In genomic region chr3:129824146-129824545, GRCm38 (mm10) we compare ENCODE assay signal across 36 mouse cellular contexts. TPM values are rescaled to one million over a fixed set of nuclear protein-coding genes. Genes with fewer than 3 reads are reported as not detected.
DNase-seq lines count a peak whose midpoint lies in the region; ATAC-seq and TF ChIP-seq lines count a peak whose summit lies in the region.
"Had no signal": no experiment of that assay in that cellular context is flagged by ENCODE, and none has a peak within 500 bp of the region (broad histone marks: within the 10 kb centered on the region; RNA-seq: fewer than 3 reads in every experiment).

No protein-coding gene starts in this region.

- no peaks in the 10 kb centered on the region for H3K9me3 ChIP-seq in kidney, embryonic 16.5 days (ENCODE audit: low read length)
- H3K9me3 ChIP-seq: embryonic facial prominence, embryonic 12.5 days; forebrain, embryonic 10.5 days; forebrain, embryonic 15.5 days; heart, embryonic 13.5 days; liver, embryonic 13.5 days; midbrain, embryonic 13.5 days; neural tube, embryonic 13.5 days had no signal

- 64% methylated on average over 4 of the region's 4 CpGs for WGBS in kidney, adult 2 months
- WGBS in kidney, embryonic 16.5 days: 94% methylated on average over 4 of the region's 4 CpGs

- H3K27me3 ChIP-seq in kidney, adult 2 months (replicated peaks; ENCODE audit: control insufficient read depth, insufficient read depth, low read length): no peaks in the 10 kb centered on the region
- H3K27me3 ChIP-seq in kidney, embryonic 16.5 days (ENCODE audit: insufficient read depth, low read length): no peaks in the 10 kb centered on the region
- H3K27me3 ChIP-seq: embryonic facial prominence, embryonic 12.5 days; forebrain, embryonic 15.5 days; heart, embryonic 13.5 days; liver, embryonic 13.5 days; midbrain, embryonic 13.5 days; neural tube, embryonic 13.5 days had no signal

- peak; percentile 56 for DNase-seq in adrenal gland, postnatal 14 days
- no peak for DNase-seq in adrenal gland, adult 18-20 months (ENCODE audit: low spot score in 2 of 2)
- DNase-seq in gastrocnemius, postnatal 14 days: peak; percentile 23
- DNase-seq in gastrocnemius, postnatal 25 days: no peak
- peak; percentile 60 for DNase-seq in kidney, adult 2 months
- DNase-seq in fat pad, adult 2 months (ENCODE audit: extremely low read depth, low read depth, low spot score): peak; percentile 49
- no peak for DNase-seq in thymus, postnatal 36 days
- DNase-seq: embryo, embryonic 11 days; kidney, postnatal 25 days; liver, embryonic 13.5 days; lung, adult 2 months; lung, postnatal 10 days; right cerebral cortex, postnatal 4 days; thymus, adult 18-20 months; thymus, postnatal 25 days had no signal

- no peak for ATAC-seq in kidney, embryonic 16.5 days (ENCODE audit: low FRiP score, low TSS enrichment)
- ATAC-seq: forebrain, embryonic 15.5 days; hindbrain, embryonic 16.5 days had no signal

- no peak overlapping the region for H3K4me2 ChIP-seq in kidney, embryonic 16.5 days (replicated peaks; ENCODE audit: low read depth, low read length)
- H3K4me2 ChIP-seq: embryonic facial prominence, embryonic 12.5 days; forebrain, embryonic 15.5 days; heart, embryonic 13.5 days; liver, embryonic 13.5 days; midbrain, embryonic 13.5 days; neural tube, embryonic 13.5 days had no signal

- H3K9ac ChIP-seq in kidney, embryonic 16.5 days (replicated peaks; ENCODE audit: low read length): no peak overlapping the region
- H3K9ac ChIP-seq: embryonic facial prominence, embryonic 12.5 days; forebrain, embryonic 15.5 days; heart, embryonic 13.5 days; liver, embryonic 13.5 days; midbrain, embryonic 13.5 days; neural tube, embryonic 13.5 days had no signal

- intact Hi-C loops in gastrocnemius, postnatal 14 days (cut with DNase I; ENCODE audit: low total_unique reads): no loop called here

- H3K4me3 ChIP-seq in kidney, adult 2 months (ENCODE audit: insufficient read depth, low read depth, low read length): no peak overlapping the region
- no peak overlapping the region for H3K4me3 ChIP-seq in kidney, embryonic 16.5 days (ENCODE audit: low read length)
- H3K4me3 ChIP-seq: embryonic facial prominence, embryonic 12.5 days; forebrain, embryonic 10.5 days; forebrain, embryonic 15.5 days; heart, embryonic 13.5 days; left cerebral cortex, adult 2 months; liver, embryonic 13.5 days; midbrain, embryonic 13.5 days; neural tube, embryonic 13.5 days had no signal

- H3K36me3 ChIP-seq in kidney, adult 2 months (ENCODE audit: control insufficient read depth, insufficient read depth, low read length): no peaks in the 10 kb centered on the region
- peaks cover 20% of the 10 kb centered on the region for H3K36me3 ChIP-seq in kidney, embryonic 16.5 days (ENCODE audit: insufficient read depth, low read length)

- TF ChIP-seq CTCF in kidney, adult 2 months (conservative IDR thresholded peaks at IDR 0.05; ENCODE audit: insufficient read depth, insufficient read length, low read depth, low read length): no peak

- no peak for TF ChIP-seq POLR2A in kidney, adult 2 months (IDR thresholded peaks at IDR 0.05; ENCODE audit: low read depth, low read length)

- H3K4me1 ChIP-seq in kidney, adult 2 months (ENCODE audit: control insufficient read depth, insufficient read depth, low read length): no peaks in the 10 kb centered on the region
- H3K4me1 ChIP-seq in kidney, embryonic 16.5 days (ENCODE audit: insufficient read depth, low read length): peaks cover 2% of the 10 kb centered on the region; the same call in 1 of the 2 replicates
- H3K4me1 ChIP-seq: embryonic facial prominence, embryonic 12.5 days; neural tube, embryonic 13.5 days had no signal

- no peak overlapping the region for H3K27ac ChIP-seq in kidney, adult 2 months (ENCODE audit: insufficient read depth, low read depth, low read length)
- no peak overlapping the region for H3K27ac ChIP-seq in kidney, embryonic 16.5 days (ENCODE audit: low read length)
- H3K27ac ChIP-seq: embryonic facial prominence, embryonic 12.5 days; forebrain, embryonic 10.5 days; forebrain, embryonic 15.5 days; heart, embryonic 13.5 days; left cerebral cortex, adult 2 months; liver, embryonic 13.5 days; macrophage; midbrain, embryonic 13.5 days; neural tube, embryonic 13.5 days; stomach, postnatal 0 days had no signal

RNA-seq across cellular contexts. Expression of gene Rrh, which starts 1.8 kb away (rescaled TPM):
- 0.19 TPM in 1 of 2 replicates, not detected in the other for total RNA-seq in adrenal gland, postnatal 14 days (2021)
- total RNA-seq in adrenal gland, adult 18-20 months (2021): not detected
- total RNA-seq in gastrocnemius, postnatal 14 days (2021): not detected
- total RNA-seq in gastrocnemius, postnatal 25 days (2021): not detected
- polyA plus RNA-seq in kidney, adult 2 months (2012; rRNA removed): not detected in 2 replicates
- polyA plus RNA-seq in kidney, embryonic 16.5 days (2015; fragmentation: Nextera tagmentation; extraction: Ambion mirVana): not detected in 2 replicates
- polyA plus RNA-seq: heart, embryonic 13.5 days; hindbrain, embryonic 11.5 days; intestine, embryonic 14.5 days; kidney, embryonic 14.5 days had no signal

RNA-seq across cellular contexts. Expression of gene Gar1, which starts 7.0 kb away (rescaled TPM):
- total RNA-seq in adrenal gland, postnatal 14 days (2021): 67.1 and 89.6 TPM in 2 replicates
- total RNA-seq in adrenal gland, adult 18-20 months (2021): 10 to 100 TPM; 55.6 to 57.8 TPM
- 10 to 100 TPM; 16.0 to 26.7 TPM for total RNA-seq in gastrocnemius, postnatal 14 days (2021)
- total RNA-seq in gastrocnemius, postnatal 25 days (2021): 10 to 100 TPM; 14.6 to 14.8 TPM
- 16.0 and 28.6 TPM in 2 replicates for polyA plus RNA-seq in kidney, adult 2 months (2012; rRNA removed)
- polyA plus RNA-seq in kidney, embryonic 16.5 days (2015; fragmentation: Nextera tagmentation; extraction: Ambion mirVana): 69.2 and 79.2 TPM in 2 replicates

RNA-seq across cellular contexts. Expression of gene Cfi, which starts 11.5 kb away (rescaled TPM):
- 3.5 and 67.6 TPM in 2 replicates for total RNA-seq in adrenal gland, postnatal 14 days (2021)
- under 1 TPM in 1 of 2 experiments, not detected in 1; 0.30 TPM for total RNA-seq in adrenal gland, adult 18-20 months (2021)
- not detected for total RNA-seq in gastrocnemius, postnatal 14 days (2021)
- not detected for total RNA-seq in gastrocnemius, postnatal 25 days (2021)
- polyA plus RNA-seq in kidney, adult 2 months (2012; rRNA removed): 10.3 and 11.2 TPM in 2 replicates
- polyA plus RNA-seq in kidney, embryonic 16.5 days (2015; fragmentation: Nextera tagmentation; extraction: Ambion mirVana): 18.0 and 24.6 TPM in 2 replicates
- total RNA-seq: granulocyte monocyte progenitor cell, adult 5-6 weeks; layer of hippocampus, adult 18-20 months; left cerebral cortex, adult 2 months; left cerebral cortex, postnatal 36 days; megakaryocyte-erythroid progenitor cell, adult 5-6 weeks had no signal
- polyA plus RNA-seq: macrophage; spleen, adult 2 months had no signal

RNA-seq across cellular contexts. Expression of gene Lrit3, which starts 20.3 kb away (rescaled TPM):
- total RNA-seq in adrenal gland, postnatal 14 days (2021): not detected in 2 replicates
- total RNA-seq in adrenal gland, adult 18-20 months (2021): not detected
- total RNA-seq in gastrocnemius, postnatal 14 days (2021): not detected
- total RNA-seq in gastrocnemius, postnatal 25 days (2021): not detected
- polyA plus RNA-seq in kidney, adult 2 months (2012; rRNA removed): 0.16 and 0.33 TPM in 2 replicates
- polyA plus RNA-seq in kidney, embryonic 16.5 days (2015; fragmentation: Nextera tagmentation; extraction: Ambion mirVana): 0.10 TPM in 1 of 2 replicates, not detected in the other
- total RNA-seq: granulocyte monocyte progenitor cell, adult 5-6 weeks; heart, postnatal 10 days; layer of hippocampus, adult 18-20 months; layer of hippocampus, postnatal 10 days; left cerebral cortex, postnatal 36 days; megakaryocyte-erythroid progenitor cell, adult 5-6 weeks had no signal
- polyA plus RNA-seq: embryonic facial prominence, embryonic 12.5 days; forebrain, embryonic 10.5 days; forebrain, embryonic 15.5 days; heart, embryonic 13.5 days; hindbrain, embryonic 11.5 days; hindbrain, embryonic 16.5 days; intestine, embryonic 14.5 days; kidney, embryonic 14.5 days; liver, embryonic 13.5 days; lung, adult 2 months; macrophage; midbrain, embryonic 13.5 days; neural tube, embryonic 13.5 days; spleen, adult 2 months had no signal

RNA-seq across cellular contexts. Expression of gene Pla2g12a, which starts 54.3 kb away (rescaled TPM):
- total RNA-seq in adrenal gland, postnatal 14 days (2021): 56.0 and 62.7 TPM in 2 replicates
- 10 to 100 TPM; 44.9 to 49.5 TPM for total RNA-seq in adrenal gland, adult 18-20 months (2021)
- total RNA-seq in gastrocnemius, postnatal 14 days (2021): 10 to 100 TPM; 28.2 to 39.8 TPM
- total RNA-seq in gastrocnemius, postnatal 25 days (2021): 10 to 100 TPM; 58.3 to 84.7 TPM
- 46.6 and 55.2 TPM in 2 replicates for polyA plus RNA-seq in kidney, adult 2 months (2012; rRNA removed)
- polyA plus RNA-seq in kidney, embryonic 16.5 days (2015; fragmentation: Nextera tagmentation; extraction: Ambion mirVana): 43.0 and 47.5 TPM in 2 replicates

Comparison
In these comparisons a context has a peak if more than half of its experiments do, and no peak if none do; other contexts are left out.
1. DNase-seq: peak in adrenal gland, postnatal 14 days (single experiment), gastrocnemius, postnatal 14 days (single experiment), kidney, adult 2 months (single experiment) and fat pad, adult 2 months (single experiment); none in adrenal gland, adult 18-20 months (0 of 2), gastrocnemius, postnatal 25 days (single experiment) and thymus, postnatal 36 days (0 of 2).